Mouse (Mus musculus): ENCODE data around the gene Cmtm8. TPM values are rescaled to one million over a fixed set of nuclear protein-coding genes. Genes with fewer than 3 reads are reported as not detected.
A peak's percentile ranks its signal among the peaks of the same experiment; 100 is the strongest.

Gene Cmtm8
- polyA plus RNA-seq, 1 experiment: 2.4 TPM

- no peak for DNase-seq (ENCODE audit: low spot score)
Measured at GRCm38 (mm10) chr9:114787134-114787533, 56.8 kb downstream of the Cmtm8 start.

DNA sequence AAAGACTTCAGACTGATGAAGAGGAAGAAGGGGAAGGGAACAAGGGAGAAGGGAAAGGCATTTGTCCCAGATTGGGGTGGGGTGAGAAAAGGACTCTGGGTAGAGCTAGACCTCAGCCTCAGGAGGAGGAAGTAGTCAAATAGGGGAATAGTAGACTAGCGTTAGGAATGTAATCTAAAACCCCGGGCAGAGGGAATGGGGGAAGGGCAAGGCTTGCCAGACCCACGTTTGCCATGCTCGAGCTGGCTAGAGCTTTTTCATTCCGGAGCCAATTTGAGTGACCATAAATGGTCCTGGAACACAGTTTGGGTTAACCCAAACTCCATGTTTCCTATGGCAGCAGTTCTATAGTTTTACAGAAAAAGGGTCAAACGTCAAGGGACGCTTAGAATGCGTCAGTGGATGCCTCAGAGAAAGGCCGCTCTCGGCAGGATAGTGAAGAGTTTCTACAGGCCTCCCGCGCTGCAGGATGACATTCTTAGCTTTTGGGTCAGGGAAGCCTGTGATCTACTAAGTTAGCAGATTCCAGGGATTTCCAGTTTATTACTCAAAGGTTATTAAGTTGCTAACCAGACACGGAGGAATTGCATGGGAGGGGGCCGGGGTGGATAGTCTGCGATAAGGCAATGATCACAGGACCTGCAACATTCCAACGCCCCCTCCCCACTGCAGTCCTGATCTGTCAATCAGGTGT is 58.4 kb downstream of the Cmtm8 start:
- no peak for DNase-seq (ENCODE audit: low spot score)

GRCm38 (mm10) chr9:114781526-114782212 is 62.3 kb downstream of the Cmtm8 start, which contains the start of gene Cmtm7:
Gene Cmtm7 (minus strand): TSS chr9:114781856.
- DNase-seq (ENCODE audit: low spot score): peak; percentile 45

GRCm38 (mm10) chr9:114780746-114781525 is 63.0 kb downstream of the Cmtm8 start:
- peak; percentile 39 for DNase-seq (ENCODE audit: low spot score)

DNA sequence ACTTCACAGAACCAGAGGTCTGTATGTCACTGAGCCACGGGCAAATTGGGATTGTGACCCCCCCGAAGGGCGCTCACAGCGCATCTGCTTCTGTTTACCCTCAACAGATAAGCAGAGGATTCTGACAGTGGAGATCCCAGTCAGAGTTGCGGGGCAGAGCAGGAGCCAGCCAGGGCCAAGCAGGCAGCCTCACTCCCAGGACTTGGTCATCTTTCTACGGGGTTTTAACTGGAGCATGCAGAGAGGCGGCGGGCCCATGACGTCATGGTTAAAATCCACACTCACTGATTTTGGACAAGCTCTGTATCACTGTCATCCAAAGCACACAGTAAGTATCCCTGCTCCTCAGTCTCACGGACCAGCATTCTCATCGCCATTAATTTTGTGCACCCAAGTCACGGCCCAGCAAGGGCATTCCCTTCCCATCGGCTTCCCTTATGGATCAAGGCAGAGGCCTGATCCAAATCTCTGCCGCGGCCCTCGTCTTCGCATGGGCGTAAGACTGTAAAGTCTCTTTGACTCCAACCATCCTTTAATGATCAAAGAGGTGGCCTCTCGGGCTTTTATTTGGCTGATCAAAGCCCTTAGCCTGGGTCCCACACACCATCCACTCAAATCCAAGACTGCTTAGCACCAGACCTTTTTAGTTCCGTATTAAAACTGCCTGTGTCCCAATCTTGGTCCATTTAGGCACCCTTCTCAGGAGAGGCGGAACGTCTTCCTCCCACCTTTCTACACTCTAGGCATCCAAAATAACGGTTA is 63.8 kb downstream of the Cmtm8 start:
- DNase-seq (ENCODE audit: low spot score): no peak

DNA sequence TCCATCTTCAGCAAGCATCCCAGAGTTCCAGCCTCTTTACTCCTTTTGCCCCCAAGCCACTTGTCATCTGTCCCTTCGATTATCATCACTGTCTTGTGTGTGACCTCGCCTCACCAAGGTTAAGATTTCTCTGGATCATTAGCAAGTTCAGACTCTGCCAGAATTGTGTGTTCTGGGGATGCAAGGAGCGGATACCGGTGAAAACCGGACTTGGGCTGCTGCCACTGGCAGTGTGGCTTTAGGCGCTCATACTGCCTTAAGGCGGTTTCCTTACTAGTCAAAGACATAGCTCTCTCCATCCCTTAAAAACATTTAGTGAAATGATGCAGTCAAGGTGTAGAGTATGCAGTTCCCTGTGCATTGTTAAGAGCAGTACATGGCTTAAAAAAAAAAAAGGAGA is 65.1 kb downstream of the Cmtm8 start:
- no peak for DNase-seq (ENCODE audit: low spot score)

DNA sequence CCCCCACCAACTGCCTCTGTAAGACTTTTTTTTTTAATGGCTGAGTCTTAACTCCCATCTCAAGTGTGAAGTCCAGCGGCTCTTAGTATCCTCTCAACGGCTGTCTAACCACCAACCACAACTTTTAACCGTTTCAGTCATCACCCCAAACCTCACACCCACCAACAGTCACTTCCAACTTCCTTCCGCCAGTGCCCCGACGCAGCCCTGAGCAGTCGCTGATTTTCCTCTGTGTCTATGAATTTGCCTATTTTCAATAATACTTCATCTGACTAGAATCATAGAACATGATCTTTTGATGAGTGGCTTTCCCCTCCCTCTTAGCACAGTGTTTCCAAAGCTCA is 65.9 kb downstream of the Cmtm8 start:
- no peak for DNase-seq (ENCODE audit: low spot score)

- DNase-seq (ENCODE audit: low spot score): no peak
Measured at GRCm38 (mm10) chr9:114777178-114778046, 66.5 kb downstream of the Cmtm8 start.

DNA sequence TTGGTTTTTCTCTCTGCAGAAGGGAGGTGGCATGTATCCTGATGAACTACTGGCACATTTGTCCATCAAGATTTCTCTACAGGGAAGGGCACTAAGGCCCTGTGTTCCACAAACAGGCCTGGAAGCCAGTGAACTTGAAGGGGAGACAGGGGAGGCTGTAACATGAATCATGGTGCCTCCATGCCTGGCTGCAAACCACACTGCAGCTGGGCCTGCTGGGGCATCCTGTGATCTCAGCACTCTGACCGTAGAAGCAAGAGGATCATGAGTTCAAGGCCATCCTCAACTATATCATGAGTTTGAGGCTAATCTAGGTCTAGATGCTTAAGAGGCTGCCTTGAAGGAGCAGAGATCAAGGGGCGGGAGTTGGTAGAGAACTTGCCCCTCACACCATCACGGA is 67.6 kb downstream of the Cmtm8 start:
- no peak for DNase-seq (ENCODE audit: low spot score)

DNA sequence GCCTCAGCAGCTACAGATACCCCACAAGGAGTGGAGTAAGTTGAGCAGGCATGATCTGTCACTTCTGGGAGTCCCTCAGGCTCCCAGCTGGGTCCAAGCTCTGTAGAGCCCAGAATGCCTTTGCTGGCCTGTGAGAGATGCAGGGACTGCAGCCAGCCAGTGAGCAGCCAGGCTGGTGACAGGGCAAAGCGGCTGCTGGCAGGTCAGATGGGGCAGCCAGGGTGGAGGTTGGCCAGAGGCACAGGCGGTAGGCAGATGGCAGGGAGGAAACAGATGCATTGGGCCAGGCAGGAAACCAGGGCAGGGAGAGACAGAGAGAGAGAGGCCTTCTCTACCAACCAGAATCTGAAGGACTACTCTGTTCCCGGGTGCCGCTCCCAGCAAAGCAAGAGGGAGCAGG is 68.7 kb downstream of the Cmtm8 start:
- no peak for DNase-seq (ENCODE audit: low spot score)

- DNase-seq (ENCODE audit: low spot score): no peak
Measured at GRCm38 (mm10) chr9:114774629-114775028, 69.3 kb downstream of the Cmtm8 start.

GRCm38 (mm10) chr9:114771565-114771964 is 72.4 kb downstream of the Cmtm8 start:
- DNase-seq (ENCODE audit: low spot score): no peak

- DNase-seq (ENCODE audit: low spot score): no peak
Measured at GRCm38 (mm10) chr9:114770224-114770623, 73.7 kb downstream of the Cmtm8 start.

- no peak for DNase-seq (ENCODE audit: low spot score)
Measured at GRCm38 (mm10) chr9:114768066-114768465, 75.9 kb downstream of the Cmtm8 start.

GRCm38 (mm10) chr9:114767507-114767906 is 76.4 kb downstream of the Cmtm8 start:
- DNase-seq (ENCODE audit: low spot score): no peak

DNA sequence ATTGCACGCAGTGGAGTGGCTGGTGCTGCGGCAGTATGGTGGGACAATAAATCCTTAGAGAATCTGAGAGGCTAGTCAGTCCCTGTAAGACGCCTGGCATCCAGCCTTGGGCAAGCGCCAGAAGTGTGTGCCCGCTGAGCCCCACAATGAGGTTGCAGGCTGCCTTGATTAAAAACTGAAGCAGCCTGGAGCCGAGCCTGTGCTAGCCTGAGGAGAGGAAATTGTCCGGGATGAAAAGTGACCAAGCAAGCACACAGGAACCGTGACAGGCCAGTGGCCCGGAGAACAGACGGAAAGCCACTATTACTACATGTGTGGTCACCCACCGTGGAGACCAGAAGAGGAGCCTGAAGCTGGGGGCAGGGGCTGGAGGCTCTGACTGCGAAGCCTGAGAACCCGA is 76.9 kb downstream of the Cmtm8 start:
- DNase-seq (ENCODE audit: low spot score): no peak

- no peak for DNase-seq (ENCODE audit: low spot score)
Measured at GRCm38 (mm10) chr9:114763341-114763740, 80.6 kb downstream of the Cmtm8 start.

GRCm38 (mm10) chr9:114761848-114762247 is 82.1 kb downstream of the Cmtm8 start:
- no peak for DNase-seq (ENCODE audit: low spot score)

GRCm38 (mm10) chr9:114760353-114760752 is 83.6 kb downstream of the Cmtm8 start:
- DNase-seq (ENCODE audit: low spot score): no peak

DNA sequence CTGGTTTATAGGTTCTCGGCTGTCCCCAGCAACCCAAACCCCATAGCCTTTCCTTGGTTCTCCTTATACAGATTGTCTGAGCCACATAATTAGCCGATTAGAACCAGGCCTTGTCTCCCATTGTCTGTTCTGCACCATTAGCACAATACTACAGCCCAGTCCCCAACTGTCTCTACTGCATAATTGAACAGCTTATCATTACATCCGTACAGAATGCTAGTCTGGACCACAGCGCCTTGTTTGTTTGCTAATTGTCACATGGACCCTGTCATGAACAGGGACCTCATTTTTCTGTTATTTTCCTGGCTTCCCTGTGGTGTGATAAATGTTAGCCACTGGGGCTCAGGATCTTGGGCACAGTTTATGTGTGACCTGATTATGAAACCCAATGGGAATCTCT is 84.1 kb downstream of the Cmtm8 start:
- no peak for DNase-seq (ENCODE audit: low spot score)

DNA sequence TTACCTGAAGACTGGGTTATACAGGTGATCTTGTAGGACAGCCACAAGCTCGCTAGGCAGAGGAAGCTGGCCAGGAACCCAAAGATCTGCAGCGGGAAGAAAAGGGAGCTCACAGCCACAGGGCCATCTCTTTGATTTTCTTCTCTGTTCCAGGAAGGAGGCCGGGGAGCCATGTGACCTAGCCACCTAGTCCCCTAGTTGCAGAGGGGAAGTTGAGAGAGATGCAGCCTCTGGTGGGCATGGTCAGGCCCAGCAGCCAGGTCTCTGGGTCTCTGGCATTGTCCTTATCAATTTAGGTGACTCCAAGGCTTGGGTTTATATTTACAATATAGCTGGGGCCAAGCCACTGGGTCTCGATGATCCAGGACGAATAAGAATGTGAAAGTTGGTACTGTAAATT is 85.2 kb downstream of the Cmtm8 start:
- no peak for DNase-seq (ENCODE audit: low spot score)

All from urinary bladder, adult 2 months (tissue).